Mouse (Mus musculus) monocyte, adult 2 months (primary cell): ENCODE measurements around the gene Prkce.

Source experiments
- DNase-seq, 2 experiments: peaks; one replicate each; pipeline ENCODE4 v3.0.0; 2022; ENCODE audit warnings: low spot score in 2 of 2, low read depth in 1 of 2

The Prkce gene

GRCm38 (mm10) chr17:86438278-86438661, 270.7 kb downstream of the Prkce start:
- DNase-seq, result no peak

GRCm38 (mm10) chr17:86438763-86439162, 271.2 kb downstream of the Prkce start:
- DNase-seq, result no peak

GRCm38 (mm10) chr17:86441098-86441497, 273.5 kb downstream of the Prkce start:
- DNase-seq, result no peak

- DNase-seq, result no peak
Measured at GRCm38 (mm10) chr17:86443886-86444285, 276.3 kb downstream of the Prkce start.

- DNase-seq, result peak; percentile 95
Measured at GRCm38 (mm10) chr17:86444578-86445419, 277.2 kb downstream of the Prkce start.

GRCm38 (mm10) chr17:86445420-86445720, 277.8 kb downstream of the Prkce start:
- no peak for DNase-seq

- no peak for DNase-seq
Measured at GRCm38 (mm10) chr17:86445900-86446299, 278.3 kb downstream of the Prkce start.

GRCm38 (mm10) chr17:86447101-86447598, 279.6 kb downstream of the Prkce start:
- peak; percentile 52 to 58 for DNase-seq

GRCm38 (mm10) chr17:86452934-86453333, 285.3 kb downstream of the Prkce start:
- DNase-seq, result no peak

- DNase-seq, result no peak
Measured at GRCm38 (mm10) chr17:86453673-86454350, 286.2 kb downstream of the Prkce start.

GRCm38 (mm10) chr17:86454351-86454706, 286.7 kb downstream of the Prkce start:
- no peak for DNase-seq

GRCm38 (mm10) chr17:86456512-86456911, 288.9 kb downstream of the Prkce start:
- DNase-seq, result no peak

- DNase-seq, result no peak
Measured at GRCm38 (mm10) chr17:86458302-86458980, 290.9 kb downstream of the Prkce start.

- no peak for DNase-seq
Measured at GRCm38 (mm10) chr17:86460645-86461430, 293.3 kb downstream of the Prkce start.

- DNase-seq, result no peak
Measured at GRCm38 (mm10) chr17:86463369-86463768, 295.8 kb downstream of the Prkce start.

- DNase-seq, result no peak
Measured at GRCm38 (mm10) chr17:86464197-86464596, 296.6 kb downstream of the Prkce start.

GRCm38 (mm10) chr17:86464689-86465363, 297.2 kb downstream of the Prkce start:
- DNase-seq, result no peak

- no peak for DNase-seq
Measured at GRCm38 (mm10) chr17:86465865-86466264, 298.3 kb downstream of the Prkce start.

GRCm38 (mm10) chr17:86466412-86466811, 298.8 kb downstream of the Prkce start:
- DNase-seq, result no peak

- DNase-seq, result no peak
Measured at GRCm38 (mm10) chr17:86466871-86467270, 299.3 kb downstream of the Prkce start.
